Mouse (Mus musculus): ENCODE results near the gene Igfbp4. TPM values are rescaled to one million over a fixed set of nuclear protein-coding genes. Genes with fewer than 3 reads are reported as not detected.
A peak's percentile ranks its signal among the peaks of the same experiment; 100 is the strongest.

The Igfbp4 gene
- polyA plus RNA-seq, 1 experiment from 2014 or later: 302 TPM

DNA sequence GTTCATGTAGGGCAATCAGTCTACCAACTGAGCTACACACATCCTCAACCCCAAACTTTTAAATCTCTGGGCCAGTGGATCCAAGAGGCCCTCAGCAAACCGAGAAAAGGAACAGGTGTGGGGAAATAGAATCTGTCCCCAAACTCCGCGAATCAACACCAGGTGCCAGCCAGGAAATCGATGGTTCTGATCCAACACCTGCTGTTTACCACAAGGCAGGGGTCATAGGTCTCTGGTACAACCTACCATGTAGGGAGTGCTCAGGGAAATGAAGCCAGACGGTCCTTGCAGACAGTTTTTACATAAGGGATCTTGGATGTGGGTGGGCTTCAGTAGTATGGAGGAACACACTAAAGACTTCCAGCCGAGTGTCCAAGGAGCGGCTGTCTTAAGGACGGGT is 26.5 kb downstream of the Igfbp4 start:
- Histone ChIP-seq H3K4me2 (ENCODE audit: low read depth, low read length) (no peak overlapping the region), H3K9me3 (replicated peaks; ENCODE audit: control insufficient read depth, low read length) (no peaks in the 10 kb centered on the region), H3K9ac (ENCODE audit: low read depth, low read length) (no peak overlapping the region), H3K36me3 (ENCODE audit: control insufficient read depth, insufficient read depth) (no peaks in the 10 kb centered on the region), H3K4me3 (ENCODE audit: low read depth, low read length) (no peak overlapping the region), H3K27me3 (ENCODE audit: control insufficient read depth, insufficient read depth, low read depth, low read length) (no peaks in the 10 kb centered on the region), H3K27ac (ENCODE audit: low read length) (no peak overlapping the region), H3K4me1 (ENCODE audit: control insufficient read depth, low read depth, low read length) (peaks cover 4% of the 10 kb centered on the region)
- no peak for ATAC-seq (ENCODE audit: low read depth)
- 59% methylated on average over 8 of the region's 8 CpGs for WGBS (ENCODE audit: insufficient replicate concordance)

DNA sequence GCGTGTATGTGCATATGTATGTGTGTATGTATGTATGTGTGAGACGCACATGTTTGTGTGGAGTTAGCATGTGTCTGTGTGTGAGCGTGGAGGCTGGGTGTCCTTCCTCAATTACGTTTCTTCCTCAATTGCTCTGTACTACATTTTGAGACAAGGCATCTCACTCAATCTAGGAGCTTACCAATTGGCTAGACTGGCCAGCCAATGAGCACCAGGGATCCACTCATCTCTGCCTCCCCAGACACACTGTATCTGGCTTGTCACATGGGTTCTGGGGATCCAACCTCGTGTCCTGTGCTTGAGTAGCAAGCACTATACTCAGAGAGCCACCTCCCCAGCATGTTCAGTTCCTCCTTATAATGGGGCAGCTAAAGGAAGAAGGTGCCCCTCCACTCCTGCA is 27.4 kb downstream of the Igfbp4 start:
- H3K27ac ChIP-seq (ENCODE audit: low read length): no peak overlapping the region
- no peak overlapping the region for H3K9ac ChIP-seq (ENCODE audit: low read depth, low read length)
- H3K4me3 ChIP-seq (ENCODE audit: low read depth, low read length): no peak overlapping the region
- no peak overlapping the region for H3K4me2 ChIP-seq (ENCODE audit: low read depth, low read length)
- H3K36me3 ChIP-seq (ENCODE audit: control insufficient read depth, insufficient read depth): no peaks in the 10 kb centered on the region
- 52% methylated on average over 5 of the region's 5 CpGs for WGBS (ENCODE audit: insufficient replicate concordance)
- H3K9me3 ChIP-seq (replicated peaks; ENCODE audit: control insufficient read depth, low read length): no peaks in the 10 kb centered on the region
- no peak for ATAC-seq (ENCODE audit: low read depth)
- no peaks in the 10 kb centered on the region for H3K27me3 ChIP-seq (ENCODE audit: control insufficient read depth, insufficient read depth, low read depth, low read length)
- H3K4me1 ChIP-seq (ENCODE audit: control insufficient read depth, low read depth, low read length): peaks cover 4% of the 10 kb centered on the region

DNA sequence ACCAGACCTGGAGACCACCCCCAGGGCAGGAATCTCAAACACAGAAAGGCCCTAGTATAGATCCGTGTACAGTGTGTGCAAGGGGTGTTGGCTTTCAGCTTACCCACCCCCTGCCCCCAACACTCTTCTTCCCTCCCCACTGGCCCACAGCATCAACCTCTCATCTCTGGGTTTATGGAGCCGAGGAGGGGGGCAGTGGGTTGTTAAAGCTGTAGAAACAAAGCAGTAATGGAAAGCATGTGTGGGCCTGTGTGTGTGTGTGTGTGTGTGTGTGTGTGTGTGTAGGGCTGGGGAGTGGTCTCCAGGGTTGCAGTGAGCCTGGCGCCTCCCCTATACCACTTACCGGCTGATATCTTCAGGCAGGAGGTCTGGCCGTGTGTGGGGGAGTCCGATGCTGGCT is 30.8 kb downstream of the Igfbp4 start:
- no peak overlapping the region for H3K4me3 ChIP-seq (ENCODE audit: low read depth, low read length)
- no peaks in the 10 kb centered on the region for H3K27me3 ChIP-seq (ENCODE audit: control insufficient read depth, insufficient read depth, low read depth, low read length)
- 56% methylated on average over 6 of the region's 6 CpGs for WGBS (ENCODE audit: insufficient replicate concordance)
- no peaks in the 10 kb centered on the region for H3K4me1 ChIP-seq (ENCODE audit: control insufficient read depth, low read depth, low read length)
- H3K9me3 ChIP-seq (replicated peaks; ENCODE audit: control insufficient read depth, low read length): no peaks in the 10 kb centered on the region
- H3K9ac ChIP-seq (ENCODE audit: low read depth, low read length): no peak overlapping the region
- no peak overlapping the region for H3K27ac ChIP-seq (ENCODE audit: low read length)
- no peak for ATAC-seq (ENCODE audit: low read depth)
- no peak overlapping the region for H3K4me2 ChIP-seq (ENCODE audit: low read depth, low read length)
- H3K36me3 ChIP-seq (ENCODE audit: control insufficient read depth, insufficient read depth): no peaks in the 10 kb centered on the region

DNA sequence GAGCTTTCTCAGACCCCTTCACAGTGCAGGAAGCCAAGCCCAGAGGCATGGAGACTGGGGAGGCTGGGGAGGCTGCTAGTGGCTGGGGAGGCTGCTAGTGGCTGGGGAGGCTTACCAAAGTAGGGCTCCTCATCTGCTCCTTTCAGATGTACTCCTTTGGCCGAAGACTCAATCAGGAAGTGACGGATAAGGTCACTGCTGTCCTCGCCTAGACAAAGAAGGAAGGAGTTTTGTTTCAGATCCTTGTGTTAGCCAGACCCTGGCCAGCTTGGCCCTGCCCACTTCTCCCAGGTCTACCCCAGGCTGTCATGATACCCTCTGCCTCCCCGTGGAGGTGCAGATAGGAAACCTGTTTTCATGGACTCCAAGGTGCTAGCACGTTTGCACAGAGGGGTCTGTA is 32.7 kb downstream of the Igfbp4 start:
- Histone ChIP-seq H3K27me3 (ENCODE audit: control insufficient read depth, insufficient read depth, low read depth, low read length) (no peaks in the 10 kb centered on the region), H3K4me1 (ENCODE audit: control insufficient read depth, low read depth, low read length) (no peaks in the 10 kb centered on the region), H3K4me3 (ENCODE audit: low read depth, low read length) (no peak overlapping the region), H3K27ac (ENCODE audit: low read length) (no peak overlapping the region), H3K36me3 (ENCODE audit: control insufficient read depth, insufficient read depth) (no peaks in the 10 kb centered on the region), H3K9ac (ENCODE audit: low read depth, low read length) (no peak overlapping the region), H3K9me3 (replicated peaks; ENCODE audit: control insufficient read depth, low read length) (no peaks in the 10 kb centered on the region), H3K4me2 (ENCODE audit: low read depth, low read length) (no peak overlapping the region)
- WGBS (ENCODE audit: insufficient replicate concordance): 29% methylated on average over 5 of the region's 5 CpGs
- 0 out of 2 replicates have a peak, but pooled peaks have one; percentile 9 for ATAC-seq (ENCODE audit: low read depth)

DNA sequence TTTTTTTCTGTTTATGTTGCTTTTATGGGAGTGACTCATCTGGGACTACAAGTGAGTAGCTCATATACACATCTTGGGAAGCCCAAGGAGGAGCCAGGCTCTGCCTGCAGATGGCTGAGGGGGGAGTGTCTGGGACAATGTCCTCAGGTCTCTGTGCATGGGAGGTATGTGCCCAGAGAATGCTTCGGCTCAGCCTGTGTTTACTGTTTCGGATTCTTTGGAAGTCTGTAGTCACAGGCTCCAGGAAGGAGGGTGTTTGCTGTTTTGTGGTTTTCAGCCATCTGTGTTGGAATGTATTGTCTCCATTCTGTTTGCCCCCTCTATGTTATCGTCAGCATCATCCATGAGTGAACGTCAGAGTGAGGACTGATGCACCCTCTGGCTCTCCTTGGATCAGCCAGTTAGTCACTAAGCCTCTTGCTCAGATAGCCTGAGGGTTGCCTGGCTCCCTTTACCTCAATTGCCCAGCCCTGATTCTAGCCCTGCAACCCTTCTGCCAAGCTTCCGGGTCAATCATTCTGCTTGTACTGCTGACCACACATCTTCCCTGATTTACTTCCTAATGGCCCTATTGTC is 35.8 kb downstream of the Igfbp4 start:
- WGBS (ENCODE audit: insufficient replicate concordance): 32% methylated on average over 5 of the region's 5 CpGs
- Histone ChIP-seq H3K27ac (ENCODE audit: low read length) (no peak overlapping the region), H3K4me1 (ENCODE audit: control insufficient read depth, low read depth, low read length) (no peaks in the 10 kb centered on the region), H3K9ac (ENCODE audit: low read depth, low read length) (no peak overlapping the region), H3K4me2 (ENCODE audit: low read depth, low read length) (no peak overlapping the region), H3K4me3 (ENCODE audit: low read depth, low read length) (no peak overlapping the region), H3K9me3 (replicated peaks; ENCODE audit: control insufficient read depth, low read length) (no peaks in the 10 kb centered on the region), H3K36me3 (ENCODE audit: control insufficient read depth, insufficient read depth) (no peaks in the 10 kb centered on the region), H3K27me3 (ENCODE audit: control insufficient read depth, insufficient read depth, low read depth, low read length) (no peaks in the 10 kb centered on the region; the same call in 1 of the 2 replicates)
- ATAC-seq (ENCODE audit: low read depth): no peak

DNA sequence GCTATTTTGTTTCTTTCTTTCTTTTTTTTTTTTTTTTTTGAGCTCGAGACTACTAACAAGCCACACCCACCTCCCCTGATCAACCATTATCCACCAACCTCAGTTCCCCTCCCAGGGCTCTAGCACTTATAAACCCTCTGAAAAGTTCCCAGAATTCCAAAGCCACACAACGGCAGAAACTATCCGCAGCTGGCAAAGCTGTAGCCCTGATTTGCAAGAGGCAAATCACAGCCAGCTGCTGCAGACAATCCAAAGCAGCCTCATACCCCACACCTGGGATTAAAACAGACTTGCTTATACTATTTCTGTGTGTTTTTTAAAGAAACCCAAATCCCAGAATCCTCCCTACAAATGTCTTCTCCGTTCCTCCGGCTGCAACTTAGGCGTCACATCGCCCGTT is 36.8 kb downstream of the Igfbp4 start:
- no peak overlapping the region for H3K4me2 ChIP-seq (ENCODE audit: low read depth, low read length)
- no peak for ATAC-seq (ENCODE audit: low read depth)
- H3K4me1 ChIP-seq (ENCODE audit: control insufficient read depth, low read depth, low read length): no peaks in the 10 kb centered on the region
- H3K4me3 ChIP-seq (ENCODE audit: low read depth, low read length): no peak overlapping the region
- WGBS (ENCODE audit: insufficient replicate concordance): 66% methylated on average over 8 of the region's 8 CpGs
- no peaks in the 10 kb centered on the region for H3K36me3 ChIP-seq (ENCODE audit: control insufficient read depth, insufficient read depth)
- no peak overlapping the region for H3K27ac ChIP-seq (ENCODE audit: low read length)
- H3K9me3 ChIP-seq (replicated peaks; ENCODE audit: control insufficient read depth, low read length): no peaks in the 10 kb centered on the region
- no peak overlapping the region for H3K9ac ChIP-seq (ENCODE audit: low read depth, low read length)
- no peaks in the 10 kb centered on the region; the same call in 1 of the 2 replicates for H3K27me3 ChIP-seq (ENCODE audit: control insufficient read depth, insufficient read depth, low read depth, low read length)

DNA sequence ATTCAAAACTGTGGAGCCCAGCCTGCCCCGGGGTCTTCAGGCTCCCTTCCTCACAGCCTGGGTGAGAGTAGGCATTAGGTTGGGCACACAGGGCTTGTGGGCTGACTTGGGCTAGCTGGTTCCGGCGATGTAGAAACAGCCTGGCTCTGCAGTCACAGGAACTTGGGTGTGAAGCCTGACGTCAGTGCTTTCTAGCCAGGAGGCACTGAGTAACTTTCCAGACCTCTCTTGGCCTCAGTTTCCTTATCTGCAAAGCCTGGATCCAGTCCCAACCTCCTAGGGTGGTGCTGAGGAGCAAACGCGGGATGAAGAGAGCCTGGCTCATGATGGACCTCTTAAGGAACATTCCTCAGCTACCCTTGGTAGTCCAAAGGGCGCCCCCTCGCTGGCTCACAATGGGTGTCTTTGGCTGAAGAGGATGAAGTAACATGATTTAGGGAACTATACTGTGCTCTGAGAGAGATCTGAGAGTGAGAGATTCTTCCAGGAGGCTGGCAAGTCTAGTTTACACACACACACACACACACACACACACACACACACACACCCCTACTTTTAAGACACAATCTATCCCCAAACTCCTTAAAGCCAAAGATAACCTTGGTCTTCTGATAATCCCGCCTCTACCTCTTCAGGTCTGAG is 40.0 kb downstream of the Igfbp4 start:
- ATAC-seq (ENCODE audit: low read depth): no peak
- Histone ChIP-seq H3K36me3 (ENCODE audit: control insufficient read depth, insufficient read depth) (no peaks in the 10 kb centered on the region), H3K4me2 (ENCODE audit: low read depth, low read length) (no peak overlapping the region), H3K9ac (ENCODE audit: low read depth, low read length) (no peak overlapping the region), H3K27ac (ENCODE audit: low read length) (no peak overlapping the region), H3K27me3 (ENCODE audit: control insufficient read depth, insufficient read depth, low read depth, low read length) (no peaks in the 10 kb centered on the region; the same call in 1 of the 2 replicates), H3K4me3 (ENCODE audit: low read depth, low read length) (no peak overlapping the region), H3K9me3 (replicated peaks; ENCODE audit: control insufficient read depth, low read length) (no peaks in the 10 kb centered on the region), H3K4me1 (ENCODE audit: control insufficient read depth, low read depth, low read length) (no peaks in the 10 kb centered on the region)
- 57% methylated on average over 9 of the region's 9 CpGs for WGBS (ENCODE audit: insufficient replicate concordance)

DNA sequence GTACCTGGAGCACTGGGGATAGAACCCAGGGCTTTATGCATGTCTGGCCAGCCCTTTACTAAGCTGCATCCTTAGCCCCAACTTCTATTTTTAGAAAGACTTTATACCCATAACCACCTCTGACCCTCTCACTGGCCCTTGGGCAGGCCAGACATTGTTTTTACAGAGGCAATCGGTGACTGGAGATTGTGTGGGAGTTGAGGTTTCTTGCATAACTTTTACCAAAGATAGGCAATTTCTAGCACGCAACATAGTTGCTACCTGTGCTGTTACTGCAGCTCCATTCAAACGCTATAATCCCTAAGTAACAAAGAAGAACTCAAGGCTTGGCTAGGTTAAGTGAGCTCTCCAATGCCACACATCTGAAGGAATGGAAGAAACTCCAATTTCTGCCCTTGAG is 40.5 kb downstream of the Igfbp4 start:
- Histone ChIP-seq H3K27ac (ENCODE audit: low read length) (no peak overlapping the region), H3K27me3 (ENCODE audit: control insufficient read depth, insufficient read depth, low read depth, low read length) (no peaks in the 10 kb centered on the region; the same call in 1 of the 2 replicates), H3K4me2 (ENCODE audit: low read depth, low read length) (no peak overlapping the region), H3K4me1 (ENCODE audit: control insufficient read depth, low read depth, low read length) (no peaks in the 10 kb centered on the region), H3K9me3 (replicated peaks; ENCODE audit: control insufficient read depth, low read length) (no peaks in the 10 kb centered on the region), H3K4me3 (ENCODE audit: low read depth, low read length) (no peak overlapping the region), H3K9ac (ENCODE audit: low read depth, low read length) (no peak overlapping the region), H3K36me3 (ENCODE audit: control insufficient read depth, insufficient read depth) (no peaks in the 10 kb centered on the region)
- WGBS (ENCODE audit: insufficient replicate concordance): 34% methylated on average over 3 of the region's 3 CpGs
- peak; percentile 19; the same call in 1 of the 2 replicates for ATAC-seq (ENCODE audit: low read depth)

DNA sequence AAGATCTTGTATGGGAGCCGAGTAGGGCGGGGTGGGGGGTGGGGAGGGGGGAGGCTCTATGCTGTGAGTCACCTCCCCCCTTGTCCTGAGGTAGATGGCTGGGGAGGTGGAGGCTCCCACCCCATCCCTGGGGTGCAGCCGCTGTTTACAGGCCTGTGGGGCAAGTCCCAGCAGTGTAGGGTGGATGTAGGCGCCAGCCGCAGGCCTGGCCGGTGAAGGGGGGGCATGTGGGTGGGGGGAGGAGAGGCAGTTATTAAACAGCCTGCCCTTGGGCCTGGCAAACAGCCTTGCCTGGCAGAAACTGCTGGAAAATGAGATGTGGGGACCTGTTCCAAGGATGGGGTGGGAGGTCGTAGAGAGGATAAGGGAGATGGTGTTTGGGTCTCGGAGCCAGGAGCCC is 41.1 kb downstream of the Igfbp4 start:
- H3K4me1 ChIP-seq (ENCODE audit: control insufficient read depth, low read depth, low read length): no peaks in the 10 kb centered on the region
- no peaks in the 10 kb centered on the region; the same call in 1 of the 2 replicates for H3K27me3 ChIP-seq (ENCODE audit: control insufficient read depth, insufficient read depth, low read depth, low read length)
- WGBS (ENCODE audit: insufficient replicate concordance): 61% methylated on average over 8 of the region's 8 CpGs
- H3K4me2 ChIP-seq (ENCODE audit: low read depth, low read length): no peak overlapping the region
- ATAC-seq (ENCODE audit: low read depth): no peak
- H3K9ac ChIP-seq (ENCODE audit: low read depth, low read length): no peak overlapping the region
- no peak overlapping the region for H3K4me3 ChIP-seq (ENCODE audit: low read depth, low read length)
- H3K36me3 ChIP-seq (ENCODE audit: control insufficient read depth, insufficient read depth): no peaks in the 10 kb centered on the region
- H3K27ac ChIP-seq (ENCODE audit: low read length): no peak overlapping the region
- no peaks in the 10 kb centered on the region for H3K9me3 ChIP-seq (replicated peaks; ENCODE audit: control insufficient read depth, low read length)

All from liver, embryonic 16.5 days (tissue).